Mouse (Mus musculus): Measurements from ENCODE around the gene Kctd11.

- TF ChIP-seq CTCF (IDR thresholded peaks at IDR 0.05; ENCODE audit: control insufficient read depth, insufficient read depth, insufficient replicate concordance, low read depth, low read length) (peak; percentile 56; the same call in 1 of the 2 replicates), POLR2A (IDR thresholded peaks at IDR 0.05; ENCODE audit: control insufficient read depth, low read depth, low read length) (peak; percentile 96)
These were observed 40.2 kb upstream of the Kctd11 start, which contains the start of gene Eif5a for GRCm38 (mm10) chr11:69921114-69922011.
